Mouse (Mus musculus) gastrocnemius, postnatal 4 days (tissue): ENCODE results near the gene Spon2. TPM values are rescaled to one million over a fixed set of nuclear protein-coding genes. Genes with fewer than 3 reads are reported as not detected.

Experiments used
- DNase-seq, 2 experiments: peaks; one replicate each; pipeline ENCODE4 v3.0.0; 2021 to 2022; ENCODE audit warnings: low spot score in 2 of 2, mixed read lengths in 2 of 2
- long read RNA-seq, 2 experiments: library from polyadenylated mRNA; stranded (forward); transcript quantifications; one replicate each; pipeline ENCODE4 v2.0.0; 2021
- total RNA-seq, 2 experiments: library from RNA; stranded (reverse); gene quantifications; 2 replicates each; pipeline ENCODE4 v1.2.3; 2021

Spon2 gene
- total RNA-seq: 10 to 100 TPM; 40.1 to 52.1 TPM
- long read RNA-seq, experiment 1, transcript Spon2-201 (6 exons, 2,045 nt): major isoform, 86 of 100 reads
- long read RNA-seq, experiment 1, partial matches to known transcripts: 6 of 100 reads
- long read RNA-seq, experiment 1, other reads (novel, unspliced or antisense): 4 of 100 reads
- long read RNA-seq, experiment 2, transcript Spon2-201 (6 exons, 2,045 nt): major isoform, 71 of 99 reads
- long read RNA-seq, experiment 2, partial matches to known transcripts: 11 of 99 reads
- long read RNA-seq, experiment 2, other reads (novel, unspliced or antisense): 11 of 99 reads

DNA sequence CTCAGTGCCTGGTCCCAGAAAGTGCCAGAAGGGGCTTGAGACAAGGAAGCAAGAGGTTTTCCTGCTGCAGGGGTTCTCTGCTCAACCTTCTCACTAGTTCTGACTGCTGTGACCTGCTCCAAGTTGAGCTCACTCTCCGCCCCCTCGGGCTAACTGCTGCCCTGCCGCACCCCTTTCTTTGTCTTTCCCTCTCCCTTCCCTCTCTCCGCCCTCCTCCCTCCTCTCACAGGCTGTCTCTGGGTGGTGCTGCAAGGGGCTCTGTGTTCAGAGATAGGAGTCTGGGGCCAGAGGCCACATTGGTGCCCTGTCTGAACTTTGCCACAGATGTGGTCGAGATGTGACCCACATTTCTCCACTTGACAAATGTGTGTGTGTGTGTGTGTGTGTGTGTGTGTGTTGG lies at the start of gene Spon2:
Gene Spon2 (minus strand): TSS at position 375 of the 400 bp plus-strand sequence.
- DNase-seq: peak in 1 of 2 experiments; percentile 58

DNA sequence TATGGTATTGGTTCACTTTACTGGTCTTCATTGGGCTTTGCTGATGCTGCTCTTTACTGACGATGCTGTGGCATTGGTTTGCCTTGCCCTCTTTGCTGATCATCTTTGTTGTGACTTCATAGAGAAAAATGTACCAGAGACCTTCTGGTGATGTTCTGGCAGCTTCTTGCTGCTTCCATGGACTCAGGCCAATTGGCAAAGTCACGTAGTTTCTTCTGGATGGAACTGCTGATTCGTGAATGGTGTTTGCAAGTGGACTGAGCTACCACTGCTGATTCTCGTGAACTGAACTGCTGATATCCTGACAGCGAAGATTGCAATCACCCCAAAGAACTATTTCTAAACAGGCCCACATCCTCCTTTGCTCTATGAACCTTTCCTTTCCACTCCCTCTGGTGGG lies 36.2 kb upstream of the Spon2 start:
- DNase-seq: no peak

DNA sequence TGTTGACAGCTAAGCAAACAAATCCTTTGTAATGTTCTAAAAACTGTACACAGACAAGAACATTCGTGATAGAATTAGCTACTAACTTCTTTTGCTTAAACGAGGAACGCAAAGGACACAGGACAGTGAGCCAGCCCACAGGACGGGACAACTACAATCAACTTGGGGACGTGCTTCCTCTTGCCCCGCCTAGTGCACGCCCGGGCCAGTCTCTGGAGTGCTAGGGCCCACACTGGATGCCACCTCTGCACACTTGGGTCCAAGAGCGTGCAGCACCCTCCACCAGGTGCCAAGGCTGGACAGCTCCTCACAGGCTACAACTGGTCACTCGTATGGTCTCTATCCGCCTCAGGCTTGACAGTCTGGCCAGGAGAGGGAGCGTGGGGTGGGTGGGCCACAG lies 29.9 kb upstream of the Spon2 start:
- DNase-seq: no peak

DNA sequence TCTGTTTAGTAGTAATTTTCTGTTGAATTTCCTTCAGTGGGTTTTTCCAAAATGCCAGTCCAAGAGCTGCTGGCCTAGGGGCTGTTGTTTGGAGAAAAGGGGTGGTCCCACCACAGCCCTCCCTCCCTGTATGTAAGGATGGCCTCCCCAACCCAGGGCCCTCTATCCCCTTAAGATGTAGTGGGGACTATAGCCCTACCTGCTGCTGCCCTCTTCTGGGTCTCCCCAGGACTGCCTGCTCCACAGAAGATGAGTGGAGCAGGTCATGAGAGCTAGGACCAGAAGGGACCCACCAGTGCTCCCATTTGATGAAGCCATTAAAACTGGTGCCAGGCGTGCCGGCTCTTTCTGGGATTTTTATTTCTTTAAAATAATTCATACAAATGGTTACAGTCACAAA lies 29.1 kb upstream of the Spon2 start:
- DNase-seq: peak in 1 of 2 experiments; percentile 55

DNA sequence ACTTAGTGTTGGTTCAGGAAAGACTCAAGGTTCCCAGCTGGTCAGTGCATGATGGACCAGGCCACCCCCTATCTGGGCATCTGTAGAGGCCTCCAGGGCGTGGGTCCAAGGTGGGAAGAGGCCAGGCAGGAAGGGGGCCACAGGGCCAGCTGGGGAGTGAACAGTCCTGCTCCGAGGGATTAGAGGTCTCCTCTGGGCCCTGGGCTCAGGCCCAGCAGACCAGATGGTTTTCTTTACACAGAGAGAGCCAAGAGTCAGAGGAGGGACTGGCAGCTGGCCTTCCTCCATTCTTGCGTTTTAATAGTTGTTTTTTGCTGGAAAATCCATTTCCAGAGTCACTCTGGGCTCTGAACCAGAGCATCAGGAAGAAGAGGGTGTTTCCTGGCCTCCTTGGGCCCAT lies 27.4 kb upstream of the Spon2 start:
- DNase-seq: peak; percentile 68 to 84

DNA sequence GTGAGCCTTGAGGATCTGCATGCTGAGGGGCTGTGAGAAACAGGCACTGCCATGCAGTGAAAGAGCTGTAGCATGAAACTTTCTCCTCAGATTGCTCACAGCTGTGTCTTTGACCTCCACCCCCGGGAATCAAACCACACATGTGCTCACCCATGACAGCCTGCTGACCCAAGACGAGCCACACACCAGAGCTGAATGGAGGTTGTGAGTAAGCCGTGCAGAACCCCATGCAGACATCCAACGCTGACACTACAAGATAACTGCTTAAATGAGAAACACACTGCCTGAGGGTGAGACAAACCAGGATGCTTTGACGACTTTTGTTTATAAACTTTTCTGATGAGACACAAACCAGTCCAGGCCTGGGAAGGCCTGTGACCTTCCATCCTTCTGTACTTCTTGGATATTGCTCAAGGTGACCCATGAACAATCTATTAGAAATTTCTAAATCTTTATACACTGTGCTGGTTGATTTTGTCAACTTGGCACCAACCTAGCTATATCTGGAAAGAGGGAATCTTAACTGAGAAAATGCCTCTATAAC lies 26.2 kb upstream of the Spon2 start:
- no peak for DNase-seq

DNA sequence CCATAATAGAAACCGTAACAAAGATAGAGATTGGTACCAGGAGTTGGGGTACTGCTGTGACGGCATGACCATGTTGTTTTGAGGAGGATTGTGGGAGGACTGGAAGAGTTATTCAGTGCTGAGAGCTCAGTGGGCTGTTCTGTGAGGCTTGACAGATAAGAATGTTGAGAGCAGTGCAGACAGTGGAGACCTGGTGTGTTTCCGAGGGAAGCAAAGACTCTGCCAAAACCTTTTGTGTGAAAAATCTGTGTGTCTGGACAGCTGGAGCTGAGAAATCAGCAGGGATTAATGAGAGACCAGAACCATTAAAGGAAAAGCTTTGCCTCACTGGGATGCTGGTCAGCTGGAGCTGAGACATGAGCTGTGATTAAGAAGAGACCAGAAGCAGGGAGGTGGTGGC lies 21.7 kb upstream of the Spon2 start:
- DNase-seq: peak in 1 of 2 experiments; percentile 21

DNA sequence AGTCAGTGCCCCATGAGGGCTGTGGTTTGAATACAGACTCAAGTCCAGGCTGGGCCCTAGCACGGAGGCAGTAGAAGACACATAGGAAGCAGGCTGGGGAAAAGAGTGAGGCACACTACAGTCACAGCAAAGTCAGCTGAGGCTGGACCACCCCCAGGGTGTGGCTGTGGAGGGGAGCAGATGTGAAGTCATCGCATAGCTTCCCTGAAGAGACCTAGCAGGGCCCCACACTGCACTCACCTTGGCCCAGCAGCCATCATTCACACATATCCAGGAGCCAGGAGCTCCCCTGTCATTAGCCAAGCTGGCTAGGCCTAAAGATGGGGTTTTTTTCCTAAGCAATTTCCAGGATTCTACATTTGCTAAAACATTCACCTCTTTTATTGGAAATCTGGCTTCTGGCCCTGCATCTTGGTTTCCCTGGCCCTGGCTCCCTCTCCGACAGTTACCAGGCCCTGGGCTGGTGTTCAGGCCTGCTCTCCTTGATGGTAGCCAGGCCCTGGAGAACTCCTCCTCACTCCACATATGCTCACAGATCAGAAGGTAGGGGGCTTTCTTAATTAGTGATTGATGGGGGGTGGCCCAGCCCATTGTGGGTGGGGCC lies 21.0 kb upstream of the Spon2 start:
- peak in 1 of 2 experiments; percentile 40 for DNase-seq

DNA sequence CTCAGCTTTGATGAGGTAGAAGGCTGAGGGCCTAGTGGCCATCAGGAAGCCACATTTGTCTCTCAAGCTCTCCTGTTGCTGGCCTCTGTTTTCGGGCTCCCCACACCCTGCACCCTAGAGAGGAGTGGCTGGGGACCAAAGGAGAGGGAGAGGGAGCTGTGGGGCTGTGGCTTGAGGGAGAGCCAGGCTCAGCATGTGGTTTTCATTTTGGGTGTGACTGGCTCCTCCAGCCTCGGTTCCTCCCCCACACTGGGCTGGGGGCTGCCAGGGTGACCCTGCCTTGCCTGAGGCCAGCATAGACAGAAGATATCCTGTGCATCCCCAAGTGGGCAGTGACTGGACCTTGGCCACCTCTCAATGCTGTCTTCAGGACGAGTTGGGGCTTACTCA lies 20.0 kb upstream of the Spon2 start:
- DNase-seq: no peak

DNA sequence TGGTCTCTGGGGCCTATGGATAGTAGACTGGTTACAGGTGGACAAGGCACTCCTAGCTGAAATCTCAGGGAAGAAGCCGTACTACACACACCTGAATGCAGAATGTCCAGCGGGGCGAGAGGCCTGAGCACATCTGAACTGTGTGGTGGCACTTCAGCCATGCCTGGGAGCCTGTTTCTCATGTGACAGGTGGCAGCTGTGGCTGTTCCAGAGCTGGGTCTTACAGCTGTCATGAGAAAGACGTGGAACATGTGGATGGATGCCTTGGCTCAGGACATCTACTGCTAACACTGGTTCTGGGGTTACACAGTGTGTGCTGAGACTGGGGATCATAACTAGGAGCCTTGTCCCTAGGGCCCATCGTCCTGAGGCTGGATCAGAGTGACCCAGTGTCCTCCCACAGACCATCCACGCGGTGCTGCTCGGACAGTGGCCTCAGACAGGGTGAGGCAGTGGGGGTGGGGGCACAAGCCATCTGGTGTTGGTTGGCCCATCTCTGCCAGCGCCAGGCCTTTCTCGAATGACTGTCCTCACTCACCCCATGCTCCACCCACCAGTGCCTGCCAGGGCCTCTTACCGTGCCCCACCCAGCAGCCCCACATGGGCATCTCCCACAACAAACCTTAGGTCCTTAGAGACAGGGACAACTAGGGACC lies 19.5 kb upstream of the Spon2 start:
- peak in 1 of 2 experiments; percentile 58 for DNase-seq

DNA sequence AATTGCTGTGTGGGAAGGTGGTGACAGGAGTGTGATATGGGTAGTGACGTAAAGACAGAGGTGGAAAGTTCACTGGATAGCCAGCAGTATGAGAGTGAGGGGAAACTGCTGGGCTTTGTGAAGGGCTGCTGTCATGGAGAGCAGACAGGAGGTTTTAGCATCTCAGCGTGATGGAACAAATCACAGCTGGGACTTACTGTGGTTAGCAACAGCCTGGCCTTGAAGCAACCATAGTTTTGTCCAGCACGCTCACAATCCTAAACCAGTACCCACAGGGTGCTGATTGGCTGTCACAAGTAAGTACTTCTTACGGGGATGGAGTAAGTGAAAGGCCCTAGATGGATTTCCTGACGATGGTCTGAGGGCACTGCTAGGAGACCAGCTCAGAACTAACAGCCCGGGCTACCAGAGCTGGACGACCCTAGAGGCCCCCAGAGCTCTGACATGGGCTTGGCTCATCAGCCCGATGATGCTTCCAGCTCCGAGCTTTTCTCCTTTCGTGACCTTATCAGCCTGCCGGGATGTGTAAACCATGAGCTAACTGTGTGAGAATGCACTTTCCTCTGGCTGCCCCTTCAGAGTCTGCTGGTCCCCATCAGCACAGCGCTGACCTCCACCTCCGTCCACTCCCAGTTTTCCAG lies 16.3 kb upstream of the Spon2 start:
- DNase-seq: peak in 1 of 2 experiments; percentile 47

DNA sequence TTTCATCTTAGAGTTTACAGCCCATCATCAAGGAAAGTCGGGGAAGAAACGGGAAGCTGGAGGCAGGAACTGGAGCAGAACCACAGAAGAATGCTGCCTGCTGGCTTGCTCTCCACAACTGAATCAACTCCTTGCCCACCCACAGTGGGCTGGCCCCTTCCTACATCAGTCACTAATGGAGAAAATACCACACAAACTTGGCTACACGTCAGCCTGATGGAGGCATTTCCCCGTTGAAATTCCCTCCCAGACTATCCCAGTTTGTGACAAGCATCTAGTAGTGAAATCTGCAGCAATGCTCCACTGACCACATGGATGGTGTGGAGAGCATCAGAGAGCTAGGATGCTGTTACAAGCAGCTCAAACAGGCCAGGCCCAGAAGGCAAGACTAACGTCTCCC lies 14.5 kb upstream of the Spon2 start:
- DNase-seq: no peak

DNA sequence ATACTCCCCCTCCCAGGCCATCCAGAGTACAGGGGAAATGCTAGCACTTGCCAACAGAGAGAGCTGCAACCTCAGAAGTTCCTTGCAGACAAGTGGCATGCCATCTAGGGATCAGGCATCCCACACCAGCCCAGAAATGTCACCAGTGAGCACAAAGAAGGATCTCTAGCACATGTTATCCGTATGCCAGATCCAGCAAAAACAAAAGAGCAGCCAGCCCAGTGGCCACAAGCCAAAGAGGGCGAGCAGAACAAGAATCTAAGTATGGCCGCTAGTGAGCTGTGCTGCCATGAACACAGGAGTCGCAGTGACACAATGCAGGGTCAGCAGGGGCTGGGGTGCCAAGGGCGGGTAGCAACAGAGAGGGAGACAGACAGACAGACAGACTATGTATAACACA lies 12.0 kb upstream of the Spon2 start:
- DNase-seq: peak in 1 of 2 experiments; percentile 49

DNA sequence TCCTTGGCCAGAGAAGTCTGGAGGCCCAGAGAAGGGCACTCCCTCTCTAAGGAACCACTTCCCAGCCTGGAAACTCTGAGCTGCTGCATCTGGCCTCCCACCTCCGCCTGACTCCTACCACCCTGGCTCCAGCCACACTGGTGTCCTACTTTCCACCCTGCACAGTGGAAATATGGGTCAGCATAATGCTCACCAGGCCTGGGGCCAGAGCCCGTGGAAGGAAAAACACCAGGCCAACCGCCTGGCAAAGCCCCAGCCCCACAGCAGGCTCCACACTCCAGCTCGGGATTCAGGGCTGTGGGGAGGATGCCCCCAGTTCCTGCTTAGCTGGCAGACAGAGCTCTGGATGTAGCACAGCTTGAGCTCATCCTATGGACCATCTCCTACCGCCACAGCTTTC lies 10.2 kb upstream of the Spon2 start:
- DNase-seq: peak; percentile 50 to 66

DNA sequence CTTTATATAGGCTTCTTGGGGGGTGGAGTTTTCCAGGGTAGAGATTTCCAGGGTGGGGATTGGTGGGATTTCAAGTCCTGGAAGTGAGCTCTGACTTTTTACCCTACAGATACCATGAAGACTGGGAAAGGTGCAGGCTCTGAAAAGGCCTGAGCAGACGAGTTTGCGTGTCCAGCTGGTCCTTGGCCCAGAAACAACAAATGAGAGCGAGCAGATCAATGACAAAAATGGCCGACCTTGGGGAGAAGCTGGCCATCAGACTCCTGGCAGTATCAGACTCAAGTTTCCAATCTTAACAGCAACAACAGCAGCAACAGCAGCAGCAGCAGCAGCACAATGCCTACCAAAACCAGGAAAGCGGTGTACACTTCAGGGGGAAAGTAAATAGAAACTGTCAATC lies 7.4 kb upstream of the Spon2 start:
- DNase-seq: no peak

DNA sequence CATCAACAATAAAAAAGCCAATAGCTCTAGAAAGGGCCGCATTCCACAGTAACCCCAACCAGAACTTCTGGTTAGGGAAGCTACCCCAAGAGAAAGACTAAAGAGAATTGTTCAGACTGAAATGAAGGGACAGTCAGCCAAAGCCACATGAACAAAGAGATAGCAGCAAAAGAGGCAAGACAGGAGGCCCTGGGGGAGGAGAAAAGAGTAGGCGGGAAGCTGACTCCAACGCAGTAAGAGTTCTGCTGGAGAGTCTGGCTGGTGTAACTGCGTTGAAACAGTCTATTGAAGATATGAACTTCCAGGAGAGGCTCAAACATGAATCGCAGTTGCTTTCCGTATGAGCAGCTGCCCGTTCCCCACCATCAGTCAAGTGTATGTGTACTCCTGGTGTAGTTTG lies 6.2 kb upstream of the Spon2 start:
- no peak for DNase-seq

DNA sequence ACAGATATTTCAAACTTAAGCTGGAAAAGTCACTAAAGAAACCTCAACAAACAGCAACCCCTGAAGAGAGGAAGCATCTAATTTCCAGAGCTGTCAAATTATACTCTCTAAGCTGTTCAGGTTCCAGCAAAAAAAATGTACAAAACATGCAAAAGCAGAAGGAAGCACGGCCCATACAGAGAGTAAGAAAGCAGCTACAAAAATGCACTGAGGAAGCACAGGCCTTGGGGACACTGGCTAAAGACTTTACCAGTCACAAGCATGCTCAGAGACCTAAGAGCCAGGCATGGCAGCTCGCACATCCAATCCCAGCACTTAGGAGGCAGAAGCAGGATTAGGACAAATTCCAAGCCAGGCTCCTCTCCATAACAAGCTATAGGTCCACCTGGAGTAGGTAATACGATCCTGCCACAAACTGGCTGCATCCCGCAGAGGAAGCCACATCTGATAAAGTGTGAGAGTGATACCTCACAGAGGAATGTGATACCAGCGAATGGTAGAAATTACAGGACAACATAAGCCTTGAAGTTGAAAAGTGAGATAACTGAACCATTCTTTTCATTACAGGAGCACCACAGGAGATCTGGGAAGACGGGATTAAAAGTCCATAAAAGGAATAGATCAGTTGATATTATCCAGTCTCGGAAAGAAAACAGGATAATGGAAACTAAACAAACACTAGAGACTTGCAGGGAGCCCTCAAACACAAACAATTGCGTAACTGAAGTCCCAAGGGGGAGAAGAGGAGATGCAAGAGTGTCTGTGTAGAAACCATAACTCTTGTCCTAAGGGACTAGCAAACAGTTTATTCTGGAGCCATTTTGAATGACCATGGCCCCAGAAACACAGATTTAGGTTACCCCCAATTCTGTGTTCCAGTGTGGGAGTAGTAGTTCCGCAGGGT lies 4.8 kb upstream of the Spon2 start:
- DNase-seq: no peak

DNA sequence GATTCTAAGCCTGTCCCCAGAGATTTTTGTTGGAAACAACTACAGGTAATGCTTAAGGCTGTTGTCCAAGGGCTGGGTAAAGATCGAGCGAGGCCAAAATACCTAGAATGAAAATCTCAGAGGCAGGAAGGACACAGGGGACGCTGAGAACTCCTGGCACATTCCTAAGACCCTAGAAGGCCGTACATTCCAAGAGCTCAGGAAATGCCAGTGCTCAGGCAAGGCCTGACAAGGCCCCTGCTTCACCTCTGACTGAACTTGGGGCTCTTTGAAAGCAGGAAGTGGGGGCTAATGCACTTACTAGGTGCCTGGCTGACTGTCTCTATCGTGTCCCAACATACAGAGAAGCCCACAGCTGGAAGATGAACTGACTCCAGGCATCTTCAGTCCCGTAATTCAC lies 4.1 kb upstream of the Spon2 start:
- DNase-seq: no peak

DNA sequence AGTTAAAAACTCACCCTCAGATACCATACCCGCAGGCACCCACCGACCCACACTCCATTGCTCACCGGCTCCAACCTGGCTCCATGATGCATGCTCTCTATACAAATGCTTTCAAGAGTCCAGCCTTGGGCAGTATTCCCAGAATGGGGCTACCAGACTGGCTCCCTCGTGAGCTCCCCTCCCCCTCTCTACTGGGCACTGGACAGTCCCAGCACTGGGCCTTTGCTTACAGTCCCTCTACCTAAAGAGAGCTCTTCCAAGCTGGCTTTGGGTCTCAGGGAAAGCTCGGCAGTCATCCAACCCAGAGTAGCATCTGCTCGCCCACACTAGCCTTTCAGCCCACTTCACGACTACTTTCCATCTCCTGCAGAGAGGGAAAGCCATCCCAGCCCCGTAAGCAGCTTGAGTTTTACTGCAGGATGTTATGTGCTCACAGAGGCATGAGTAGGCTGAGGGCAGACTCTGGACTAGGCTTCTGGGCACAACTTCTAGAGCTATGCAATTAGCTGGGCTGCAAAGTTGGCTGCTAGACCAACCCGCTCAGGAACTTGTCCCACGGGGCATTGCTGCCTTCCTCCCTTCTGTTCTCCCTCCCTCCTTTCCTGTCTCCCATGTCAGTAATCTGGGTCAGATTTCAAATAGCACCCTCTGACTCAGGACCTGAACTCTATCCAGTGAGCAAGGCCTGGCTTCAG lies 2.2 kb upstream of the Spon2 start:
- peak in 1 of 2 experiments; percentile 30 for DNase-seq

DNA sequence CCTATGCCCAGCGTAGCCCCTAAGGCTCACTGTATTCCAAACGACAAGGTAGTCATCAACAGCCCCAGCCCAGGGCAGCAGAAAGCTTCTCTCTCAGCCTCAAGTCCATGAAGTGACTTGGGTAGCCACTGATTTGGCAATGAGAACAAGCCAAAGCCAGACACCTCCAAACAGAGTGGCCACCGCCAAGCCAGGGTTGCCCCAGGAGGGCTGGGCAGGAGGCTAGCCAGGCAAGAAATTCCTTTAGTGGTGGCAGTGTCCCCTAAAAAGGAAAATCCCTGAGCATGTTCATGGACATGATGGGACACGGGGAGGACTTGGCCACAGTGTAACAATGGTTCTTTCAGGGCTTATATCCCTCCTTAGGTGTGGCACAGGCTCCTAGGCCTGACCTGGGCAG lies 1.6 kb upstream of the Spon2 start:
- no peak for DNase-seq
